In the genomic region with DNA sequence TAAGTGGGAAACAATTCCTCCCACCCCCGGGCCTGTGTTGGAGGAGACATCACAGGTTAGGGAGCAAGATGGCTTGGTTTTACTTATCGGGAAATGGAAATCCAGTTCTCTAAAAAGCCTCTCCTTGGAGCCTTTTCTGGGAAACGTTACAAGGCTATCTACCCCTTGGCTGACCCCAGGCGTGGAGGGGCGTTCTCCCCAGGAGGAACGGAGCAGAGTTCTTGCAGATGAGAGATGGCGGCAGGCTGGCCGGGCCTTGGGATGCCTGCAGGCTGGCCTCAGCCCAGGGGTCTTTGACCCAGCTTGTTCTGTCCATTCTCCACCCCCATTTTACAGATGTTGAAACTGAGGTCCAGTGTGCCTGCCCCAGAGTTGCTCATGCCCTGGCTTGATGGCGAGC, we compare ENCODE assay signal across 20 mouse cellular contexts. TPM values are rescaled to one million over a fixed set of nuclear protein-coding genes. Genes with fewer than 3 reads are reported as not detected.
A peak's percentile ranks its signal among the peaks of the same experiment; 100 is the strongest.
DNase-seq lines count a peak whose midpoint lies in the region; ATAC-seq lines count a peak whose summit lies in the region.
"Had no signal": no experiment of that assay in that cellular context is flagged by ENCODE, and none has a peak within 500 bp of the region (broad histone marks: within the 10 kb centered on the region; RNA-seq: fewer than 3 reads in every experiment).

No protein-coding gene starts in this region.

- no peak overlapping the region for H3K9ac ChIP-seq in heart, embryonic 16.5 days (ENCODE audit: low read length)
- H3K9ac ChIP-seq: forebrain, embryonic 12.5 days; hindbrain, embryonic 15.5 days; limb, embryonic 15.5 days; liver, postnatal 0 days; neural tube, embryonic 12.5 days had no signal

- H3K27ac ChIP-seq in heart, embryonic 16.5 days (ENCODE audit: low read length) = no peak overlapping the region
- no peak overlapping the region for H3K27ac ChIP-seq in midbrain, embryonic 10.5 days (replicated peaks)
- H3K27ac ChIP-seq: forebrain, embryonic 12.5 days; hindbrain, embryonic 15.5 days; kidney, postnatal 0 days; limb, embryonic 15.5 days; neural tube, embryonic 12.5 days had no signal

- DNase-seq in testis, postnatal 10 days (ENCODE audit: low spot score) = peak; percentile 49
- DNase-seq in testis, postnatal 14 days (ENCODE audit: low spot score) = no peak
- DNase-seq in gastrocnemius, postnatal 25 days = peak; percentile 56
- DNase-seq in urinary bladder, postnatal 4 days (ENCODE audit: low spot score in 2 of 2) = peak; percentile 56 to 70
- DNase-seq in midbrain, embryonic 10.5 days (ENCODE audit: low spot score) = no peak
- no peak for DNase-seq in ovary, postnatal 10 days (ENCODE audit: low spot score)
- DNase-seq: adrenal gland, postnatal 36 days; cerebellum, postnatal 10 days; liver, postnatal 0 days; right cerebral cortex, postnatal 14 days; thymus, postnatal 4 days had no signal

- H3K4me1 ChIP-seq in heart, embryonic 16.5 days (ENCODE audit: control insufficient read depth, insufficient read depth, low read length) = no peaks in the 10 kb centered on the region
- no peaks in the 10 kb centered on the region for H3K4me1 ChIP-seq in midbrain, embryonic 10.5 days
- H3K4me1 ChIP-seq: neural tube, embryonic 12.5 days had no signal

- 0 out of 2 replicates have a peak, but pooled peaks have one; percentile 41 for ATAC-seq in heart, embryonic 16.5 days (replicated peaks; ENCODE audit: extremely low read depth, insufficient read depth, low FRiP score)
- ATAC-seq: intestine, postnatal 0 days; liver, postnatal 0 days had no signal

- H3K4me3 ChIP-seq in heart, embryonic 16.5 days (ENCODE audit: low read length) = no peak overlapping the region
- H3K4me3 ChIP-seq in midbrain, embryonic 10.5 days = no peak overlapping the region
- H3K4me3 ChIP-seq: forebrain, embryonic 12.5 days; hindbrain, embryonic 15.5 days; limb, embryonic 15.5 days; neural tube, embryonic 12.5 days had no signal

- no peak overlapping the region for H3K4me2 ChIP-seq in heart, embryonic 16.5 days (ENCODE audit: low read depth, low read length)
- H3K4me2 ChIP-seq: forebrain, embryonic 12.5 days; hindbrain, embryonic 15.5 days; limb, embryonic 15.5 days; midbrain, embryonic 11.5 days; neural tube, embryonic 12.5 days had no signal

- H3K9me3 ChIP-seq in heart, embryonic 16.5 days (replicated peaks; ENCODE audit: control insufficient read depth, low read length) = no peaks in the 10 kb centered on the region
- no peaks in the 10 kb centered on the region for H3K9me3 ChIP-seq in midbrain, embryonic 10.5 days (replicated peaks)
- H3K9me3 ChIP-seq: forebrain, embryonic 12.5 days; hindbrain, embryonic 15.5 days; limb, embryonic 15.5 days; neural tube, embryonic 12.5 days had no signal

- no peaks in the 10 kb centered on the region for H3K36me3 ChIP-seq in heart, embryonic 16.5 days (ENCODE audit: control insufficient read depth, insufficient read depth)
- H3K36me3 ChIP-seq in midbrain, embryonic 10.5 days = no peaks in the 10 kb centered on the region
- H3K36me3 ChIP-seq: forebrain, embryonic 12.5 days; hindbrain, embryonic 15.5 days; limb, embryonic 15.5 days; neural tube, embryonic 12.5 days had no signal

- H3K27me3 ChIP-seq in heart, embryonic 16.5 days (ENCODE audit: control insufficient read depth, insufficient read depth, low read length) = no peaks in the 10 kb centered on the region
- no peaks in the 10 kb centered on the region for H3K27me3 ChIP-seq in midbrain, embryonic 10.5 days (ENCODE audit: low read depth, poor library complexity, severe bottlenecking)
- H3K27me3 ChIP-seq: hindbrain, embryonic 15.5 days; limb, embryonic 15.5 days; neural tube, embryonic 12.5 days had no signal

- WGBS in heart, embryonic 16.5 days = 75% methylated on average over 9 of the region's 9 CpGs
- WGBS in midbrain, embryonic 10.5 days = 90% methylated on average over 9 of the region's 9 CpGs

RNA-seq across cellular contexts. Expression of gene Fgd5, which starts 42.4 kb away (rescaled TPM):
- 10 to 100 TPM in 1 of 2 experiments, 1 to 10 TPM in 1; 9.9 to 10.9 TPM for total RNA-seq in gastrocnemius, postnatal 25 days (2021)
- 13.0 and 15.2 TPM in 2 replicates for polyA plus RNA-seq in heart, embryonic 16.5 days (2015; fragmentation: Nextera tagmentation; extraction: Ambion mirVana)
- 5.1 and 5.6 TPM in 2 replicates for polyA plus RNA-seq in midbrain, embryonic 10.5 days (2016; fragmentation: Nextera tagmentation; extraction: Ambion mirVana)
- total RNA-seq: monocyte, adult 5-6 weeks had no signal

Comparison
In these comparisons a context has a peak if more than half of its experiments do, and no peak if none do; other contexts are left out.
1. DNase-seq: peak in testis, postnatal 10 days (single experiment), gastrocnemius, postnatal 25 days (single experiment) and urinary bladder, postnatal 4 days (2 of 2); none in testis, postnatal 14 days (single experiment), midbrain, embryonic 10.5 days (single experiment) and ovary, postnatal 10 days (single experiment).